Mouse (Mus musculus): ENCODE data around the gene Abt1. TPM values are rescaled to one million over a fixed set of nuclear protein-coding genes. Genes with fewer than 3 reads are reported as not detected.

Abt1 gene
- polyA plus RNA-seq, 2 experiments = 9.9 to 12.2 TPM

DNA sequence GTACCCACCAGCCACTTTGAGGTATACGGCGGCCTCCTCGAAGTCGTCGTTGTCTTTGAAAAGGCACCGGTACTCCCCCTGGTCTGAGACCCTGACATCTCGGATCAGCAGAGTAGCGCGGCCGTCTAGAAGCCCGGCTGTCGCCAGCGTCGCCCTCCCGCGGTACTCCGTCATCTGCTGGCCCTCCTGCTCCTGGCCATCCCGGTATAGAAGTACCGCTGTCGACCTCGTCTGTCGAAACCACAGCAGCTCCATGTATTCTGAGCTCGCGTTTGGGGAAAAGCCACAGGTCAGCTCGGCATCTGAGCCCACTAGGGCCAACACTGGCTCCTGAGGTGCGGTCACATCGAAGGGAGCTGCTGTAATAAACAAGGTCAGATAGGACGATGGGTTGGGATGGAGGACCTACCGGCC lies 40.6 kb upstream of the Abt1 start:
- no peak for TF ChIP-seq POLR2A (IDR thresholded peaks at IDR 0.05; ENCODE audit: borderline replicate concordance, extremely low read depth, insufficient read depth, insufficient read length)
- H3K4me3 ChIP-seq (replicated peaks; ENCODE audit: low read length) = peak overlapping the region; percentile 51
- H3K4me1 ChIP-seq (ENCODE audit: control insufficient read depth, insufficient read depth, low read length) = peaks cover 17% of the 10 kb centered on the region; the same call in 1 of the 2 replicates
- WGBS = under 1% methylated on average over 29 of the region's 29 CpGs
- no peak for DNase-seq (ENCODE audit: low spot score)
- peak overlapping the region; percentile 61 for H3K4me2 ChIP-seq (replicated peaks; ENCODE audit: low read depth, low read length, severe bottlenecking)
- no peaks in the 10 kb centered on the region for H3K9me3 ChIP-seq (ENCODE audit: control insufficient read depth, low read length)
- no peaks in the 10 kb centered on the region for H3K36me3 ChIP-seq (ENCODE audit: control insufficient read depth, insufficient read depth, low read length)
- H3K27me3 ChIP-seq (ENCODE audit: control insufficient read depth, insufficient read depth, low read length) = no peaks in the 10 kb centered on the region
- H3K9ac ChIP-seq (ENCODE audit: low read depth, low read length, severe bottlenecking) = peak overlapping the region; percentile 57
- H3K27ac ChIP-seq (replicated peaks; ENCODE audit: low read depth, low read length) = no peak overlapping the region
- ATAC-seq (ENCODE audit: low FRiP score, low read depth) = no peak

DNA sequence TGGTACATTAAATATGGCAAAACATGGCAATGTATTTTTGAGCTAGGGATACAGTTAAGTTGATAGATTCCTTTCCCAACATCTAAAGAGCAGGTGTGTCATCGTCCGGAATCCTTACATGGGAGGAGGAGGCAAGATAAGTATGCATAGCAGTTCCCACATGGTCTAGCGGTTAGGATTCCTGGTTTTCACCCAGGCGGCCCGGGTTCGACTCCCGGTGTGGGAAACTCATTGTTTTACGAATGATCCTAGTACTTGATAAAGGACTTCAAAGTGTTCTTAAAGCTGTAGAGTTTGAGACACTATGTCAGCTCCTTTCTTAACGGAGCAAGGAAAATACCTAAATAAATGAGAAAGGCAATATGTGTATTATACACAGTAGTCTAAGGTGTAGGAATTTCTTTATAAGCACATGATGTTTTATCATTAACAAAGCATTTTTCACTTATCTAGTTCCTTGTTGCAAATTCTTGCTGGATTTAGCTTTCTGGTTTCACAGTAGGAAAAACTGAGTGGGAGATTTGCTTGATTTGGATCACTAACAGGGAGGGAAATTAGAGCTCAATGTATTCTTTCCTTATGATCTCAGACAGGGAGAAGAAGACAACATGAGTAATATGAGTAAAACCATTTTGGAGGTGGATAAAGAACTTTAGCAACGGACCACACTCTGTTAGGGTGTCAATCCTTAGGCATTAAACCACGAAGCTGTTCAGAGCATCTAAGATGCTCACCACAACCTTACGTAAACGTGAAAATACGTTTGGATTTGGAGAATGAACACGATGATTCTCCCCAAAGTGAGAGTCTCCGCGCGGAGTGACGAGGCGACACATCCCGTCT lies 39.9 kb upstream of the Abt1 start:
- TF ChIP-seq POLR2A (IDR thresholded peaks at IDR 0.05; ENCODE audit: borderline replicate concordance, extremely low read depth, insufficient read depth, insufficient read length) = no peak
- Histone ChIP-seq H3K9ac (ENCODE audit: low read depth, low read length, severe bottlenecking) (peak overlapping the region; percentile 57), H3K4me3 (replicated peaks; ENCODE audit: low read length) (peak overlapping the region; percentile 51), H3K4me2 (replicated peaks; ENCODE audit: low read depth, low read length, severe bottlenecking) (peak overlapping the region; percentile 61), H3K4me1 (ENCODE audit: control insufficient read depth, insufficient read depth, low read length) (peaks cover 17% of the 10 kb centered on the region; the same call in 1 of the 2 replicates), H3K9me3 (ENCODE audit: control insufficient read depth, low read length) (no peaks in the 10 kb centered on the region), H3K27me3 (ENCODE audit: control insufficient read depth, insufficient read depth, low read length) (no peaks in the 10 kb centered on the region), H3K36me3 (ENCODE audit: control insufficient read depth, insufficient read depth, low read length) (no peaks in the 10 kb centered on the region), H3K27ac (replicated peaks; ENCODE audit: low read depth, low read length) (no peak overlapping the region)
- DNase-seq (ENCODE audit: low spot score) (peak; percentile 87), ATAC-seq (ENCODE audit: low FRiP score, low read depth) (peak; percentile 65)
- under 1% methylated on average over 21 of the region's 21 CpGs for WGBS

DNA sequence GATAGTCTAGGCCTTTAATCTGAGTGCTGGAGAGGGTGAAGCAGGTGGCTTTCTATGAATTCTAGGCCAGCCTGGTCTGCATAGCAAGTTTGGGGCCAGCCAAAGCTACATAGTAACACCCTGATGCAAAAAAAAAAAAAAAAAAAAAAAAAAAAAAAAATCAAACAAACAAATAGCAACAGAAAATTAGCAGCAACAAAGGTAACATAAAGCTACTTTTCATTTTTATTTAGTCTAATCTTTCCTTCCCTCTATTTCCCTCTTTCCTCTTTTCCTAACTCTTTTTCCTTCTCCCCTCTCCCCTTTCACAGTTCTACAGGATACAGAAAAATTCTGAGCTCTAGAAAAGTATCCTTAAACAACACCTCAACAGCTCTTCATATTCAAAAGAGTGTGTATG lies 39.0 kb upstream of the Abt1 start:
- no peak overlapping the region for H3K27ac ChIP-seq (replicated peaks; ENCODE audit: low read depth, low read length)
- no peak overlapping the region for H3K9ac ChIP-seq (ENCODE audit: low read depth, low read length, severe bottlenecking)
- no peak for ATAC-seq (ENCODE audit: low FRiP score, low read depth)
- no peak overlapping the region for H3K4me2 ChIP-seq (replicated peaks; ENCODE audit: low read depth, low read length, severe bottlenecking)
- H3K36me3 ChIP-seq (ENCODE audit: control insufficient read depth, insufficient read depth, low read length) = no peaks in the 10 kb centered on the region
- no peak overlapping the region for H3K4me3 ChIP-seq (replicated peaks; ENCODE audit: low read length)
- peaks cover 17% of the 10 kb centered on the region; the same call in 1 of the 2 replicates for H3K4me1 ChIP-seq (ENCODE audit: control insufficient read depth, insufficient read depth, low read length)
- H3K9me3 ChIP-seq (ENCODE audit: control insufficient read depth, low read length) = no peaks in the 10 kb centered on the region
- no peak for TF ChIP-seq POLR2A (IDR thresholded peaks at IDR 0.05; ENCODE audit: borderline replicate concordance, extremely low read depth, insufficient read depth, insufficient read length)
- DNase-seq (ENCODE audit: low spot score) = no peak
- no peaks in the 10 kb centered on the region for H3K27me3 ChIP-seq (ENCODE audit: control insufficient read depth, insufficient read depth, low read length)

DNA sequence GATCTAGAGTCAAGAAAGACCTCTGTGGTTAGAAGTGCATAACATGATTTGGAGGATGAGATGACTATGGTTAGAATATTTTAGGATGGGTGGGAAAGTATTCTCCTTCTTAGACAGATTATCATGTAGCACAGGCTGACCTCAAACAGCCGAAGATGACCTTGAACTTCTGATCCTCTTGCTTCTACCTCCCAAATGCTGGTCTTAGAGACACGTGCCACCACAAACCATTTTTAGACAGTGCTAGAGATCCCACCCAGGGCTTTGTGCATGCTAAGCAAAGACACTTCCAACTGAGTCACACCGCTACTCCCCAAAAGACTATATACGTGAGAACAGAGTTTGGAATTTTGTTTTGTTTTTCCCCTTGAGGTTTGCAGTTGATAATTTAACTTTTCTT lies 38.4 kb upstream of the Abt1 start:
- Histone ChIP-seq H3K4me1 (ENCODE audit: control insufficient read depth, insufficient read depth, low read length) (peaks cover 17% of the 10 kb centered on the region; the same call in 1 of the 2 replicates), H3K9ac (ENCODE audit: low read depth, low read length, severe bottlenecking) (no peak overlapping the region), H3K27me3 (ENCODE audit: control insufficient read depth, insufficient read depth, low read length) (no peaks in the 10 kb centered on the region), H3K36me3 (ENCODE audit: control insufficient read depth, insufficient read depth, low read length) (no peaks in the 10 kb centered on the region), H3K4me2 (replicated peaks; ENCODE audit: low read depth, low read length, severe bottlenecking) (no peak overlapping the region), H3K4me3 (replicated peaks; ENCODE audit: low read length) (no peak overlapping the region), H3K27ac (replicated peaks; ENCODE audit: low read depth, low read length) (no peak overlapping the region), H3K9me3 (ENCODE audit: control insufficient read depth, low read length) (no peaks in the 10 kb centered on the region)
- no peak for ATAC-seq (ENCODE audit: low FRiP score, low read depth)
- no peak for DNase-seq (ENCODE audit: low spot score)
- TF ChIP-seq POLR2A (IDR thresholded peaks at IDR 0.05; ENCODE audit: borderline replicate concordance, extremely low read depth, insufficient read depth, insufficient read length) = no peak
- 84% methylated on average over 4 of the region's 4 CpGs for WGBS

DNA sequence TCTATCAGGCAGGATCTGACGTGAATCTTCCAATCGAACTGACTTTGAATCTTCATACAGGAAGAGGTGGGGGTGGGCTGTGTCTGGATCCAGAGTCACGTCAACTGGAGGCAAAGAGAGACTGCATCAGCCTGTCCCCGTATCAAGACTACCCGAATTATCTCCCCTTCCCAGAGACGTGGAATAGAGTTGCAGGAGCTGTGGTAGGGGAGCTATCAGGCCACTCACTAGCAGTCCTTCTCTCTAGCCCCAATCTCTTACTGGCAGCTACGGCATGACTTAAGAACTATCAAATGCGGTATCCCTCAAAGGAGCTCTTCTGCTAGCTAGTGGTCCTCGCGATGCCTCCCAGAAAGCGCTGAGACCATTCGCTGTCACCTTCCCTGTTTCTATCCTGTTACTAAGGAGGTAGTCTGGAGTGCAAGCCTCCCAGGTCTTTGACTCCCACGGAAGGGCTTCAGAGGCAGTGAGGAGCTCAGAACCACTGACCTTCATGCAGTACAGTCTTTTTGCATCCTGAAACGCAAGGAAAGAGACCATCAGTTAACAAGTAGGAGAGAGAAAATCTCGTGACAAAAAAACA lies 35.7 kb upstream of the Abt1 start:
- DNase-seq (ENCODE audit: low spot score) (no peak), ATAC-seq (ENCODE audit: low FRiP score, low read depth) (no peak)
- Histone ChIP-seq H3K27ac (replicated peaks; ENCODE audit: low read depth, low read length) (no peak overlapping the region), H3K4me1 (ENCODE audit: control insufficient read depth, insufficient read depth, low read length) (peaks cover 6% of the 10 kb centered on the region; the same call in 1 of the 2 replicates), H3K4me2 (replicated peaks; ENCODE audit: low read depth, low read length, severe bottlenecking) (no peak overlapping the region; the same call in 1 of the 2 replicates), H3K27me3 (ENCODE audit: control insufficient read depth, insufficient read depth, low read length) (no peaks in the 10 kb centered on the region), H3K9me3 (ENCODE audit: control insufficient read depth, low read length) (no peaks in the 10 kb centered on the region), H3K4me3 (replicated peaks; ENCODE audit: low read length) (no peak overlapping the region), H3K36me3 (ENCODE audit: control insufficient read depth, insufficient read depth, low read length) (no peaks in the 10 kb centered on the region), H3K9ac (ENCODE audit: low read depth, low read length, severe bottlenecking) (no peak overlapping the region)
- 23% methylated on average over 15 of the region's 15 CpGs for WGBS
- TF ChIP-seq POLR2A (IDR thresholded peaks at IDR 0.05; ENCODE audit: borderline replicate concordance, extremely low read depth, insufficient read depth, insufficient read length) = no peak
